Mouse (Mus musculus) layer of hippocampus, adult 8-10 months (tissue): ENCODE measurements around the gene Mrpl58. TPM values are rescaled to one million over a fixed set of nuclear protein-coding genes. Genes with fewer than 3 reads are reported as not detected.

Experiments used
- DNase-seq, 2 experiments: peaks; one replicate each; pipeline ENCODE4 v3.0.0; 2022; ENCODE audit warnings: low spot score in 2 of 2
- total RNA-seq, 4 experiments: library from RNA; stranded (reverse); gene quantifications; 2 replicates each; pipeline ENCODE4 v1.2.4; 2022

Gene Mrpl58
- total RNA-seq, 4 experiments from 2014 or later = 100 to 115 (median 105) TPM

GRCm38 (mm10) chr11:115423091-115423490 is 19.5 kb downstream of the Mrpl58 start:
- DNase-seq = no peak

- DNase-seq = no peak
These were observed 21.1 kb downstream of the Mrpl58 start for GRCm38 (mm10) chr11:115424666-115425065.

GRCm38 (mm10) chr11:115425671-115426070 is 22.1 kb downstream of the Mrpl58 start:
- DNase-seq = no peak

- DNase-seq = peak; percentile 71 to 75
These were observed 24.2 kb downstream of the Mrpl58 start for GRCm38 (mm10) chr11:115427482-115428331.

- no peak for DNase-seq
These were observed 25.8 kb downstream of the Mrpl58 start for GRCm38 (mm10) chr11:115429307-115429706.

- DNase-seq = no peak
These were observed 27.0 kb downstream of the Mrpl58 start for GRCm38 (mm10) chr11:115430561-115430960.

- DNase-seq = no peak
These were observed 29.3 kb downstream of the Mrpl58 start for GRCm38 (mm10) chr11:115432814-115433213.

- no peak for DNase-seq
These were observed 29.8 kb downstream of the Mrpl58 start for GRCm38 (mm10) chr11:115433342-115433741.

- peak in 1 of 2 experiments; percentile 43 for DNase-seq
These were observed 32.2 kb downstream of the Mrpl58 start for GRCm38 (mm10) chr11:115435596-115436337.

GRCm38 (mm10) chr11:115437571-115438122 is 34.1 kb downstream of the Mrpl58 start:
- no peak for DNase-seq

- DNase-seq = no peak
These were observed 35.8 kb downstream of the Mrpl58 start for GRCm38 (mm10) chr11:115439326-115439725.

GRCm38 (mm10) chr11:115439906-115440595 is 36.5 kb downstream of the Mrpl58 start, which contains the start of gene Trim80:
Trim80 (plus strand) TSS chr11:115440545.
- DNase-seq = no peak

GRCm38 (mm10) chr11:115441417-115441816 is 37.9 kb downstream of the Mrpl58 start:
- DNase-seq = no peak

- DNase-seq = no peak
These were observed 43.4 kb downstream of the Mrpl58 start for GRCm38 (mm10) chr11:115446906-115447305.

GRCm38 (mm10) chr11:115447321-115447885 is 43.9 kb downstream of the Mrpl58 start:
- DNase-seq = no peak

- no peak for DNase-seq
These were observed 44.5 kb downstream of the Mrpl58 start for GRCm38 (mm10) chr11:115448075-115448474.

GRCm38 (mm10) chr11:115448998-115449397 is 45.4 kb downstream of the Mrpl58 start:
- no peak for DNase-seq

GRCm38 (mm10) chr11:115450176-115450575 is 46.6 kb downstream of the Mrpl58 start:
- DNase-seq = no peak

GRCm38 (mm10) chr11:115451781-115452241 is 48.3 kb downstream of the Mrpl58 start:
- no peak for DNase-seq

- no peak for DNase-seq
These were observed 48.8 kb downstream of the Mrpl58 start for GRCm38 (mm10) chr11:115452281-115452860.

GRCm38 (mm10) chr11:115453306-115453705 is 49.8 kb downstream of the Mrpl58 start:
- no peak for DNase-seq
